Mouse (Mus musculus) mouse embryonic stem cell (cell line): Measurements from ENCODE around the gene Shmt1.

ENCODE experiments used
- in situ Hi-C, 2 experiments: fragments of 300-500 bp; cut with MboI; formaldehyde crosslinking; loops; 1 replicate in 1 of 2; 3 replicates in 1 of 2; pipeline ENCODE4 v1.14.3; 2019 to 2020; ENCODE audit warnings: low sequenced_read_pairs in 2 of 2, low pct_unique_long_range_greater_than_20kb in 1 of 2, mixed read lengths in 1 of 2; ENCODE audit not compliant: unreplicated experiment in 1 of 2

The Shmt1 gene

DNA sequence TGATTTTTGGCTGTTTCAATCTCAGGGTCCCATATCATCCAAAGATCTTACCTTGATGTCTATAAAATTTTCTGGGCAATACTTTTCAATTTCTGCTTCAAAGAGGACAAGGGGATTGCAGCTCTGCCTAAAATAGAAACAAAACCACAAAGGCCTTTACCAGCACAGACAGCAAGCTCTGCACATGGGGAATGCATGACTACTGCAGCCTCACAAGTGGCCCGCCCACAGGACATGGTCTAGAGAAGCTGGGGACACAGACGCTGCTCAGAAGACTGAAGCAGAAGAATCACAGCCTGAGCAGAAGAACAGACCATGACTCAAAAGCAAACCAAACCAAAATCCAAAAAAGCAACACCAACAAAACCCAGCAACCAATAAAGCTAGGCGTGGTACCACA is 49.8 kb downstream of the Shmt1 start:
- in situ Hi-C loops, result no loop called here

DNA sequence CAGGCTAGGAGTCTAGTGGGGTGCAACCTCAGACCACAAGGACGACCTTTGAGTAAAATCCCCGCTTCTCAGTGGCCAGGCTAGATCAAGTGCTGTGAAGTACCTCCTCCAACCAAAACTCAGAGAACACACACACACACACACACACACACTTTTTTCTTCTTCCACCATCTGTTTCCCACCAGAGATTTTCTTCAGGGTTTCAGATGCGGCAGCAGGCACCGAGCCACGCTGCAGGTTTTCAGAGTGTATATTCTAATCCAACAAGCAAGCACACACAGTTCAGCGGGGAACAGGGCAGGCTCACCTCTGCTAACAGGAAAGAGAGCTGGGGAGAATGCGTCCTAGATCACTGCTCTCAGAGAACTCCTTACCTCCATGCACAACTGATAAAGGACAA is 55.9 kb downstream of the Shmt1 start:
- in situ Hi-C loops, result no loop called here

DNA sequence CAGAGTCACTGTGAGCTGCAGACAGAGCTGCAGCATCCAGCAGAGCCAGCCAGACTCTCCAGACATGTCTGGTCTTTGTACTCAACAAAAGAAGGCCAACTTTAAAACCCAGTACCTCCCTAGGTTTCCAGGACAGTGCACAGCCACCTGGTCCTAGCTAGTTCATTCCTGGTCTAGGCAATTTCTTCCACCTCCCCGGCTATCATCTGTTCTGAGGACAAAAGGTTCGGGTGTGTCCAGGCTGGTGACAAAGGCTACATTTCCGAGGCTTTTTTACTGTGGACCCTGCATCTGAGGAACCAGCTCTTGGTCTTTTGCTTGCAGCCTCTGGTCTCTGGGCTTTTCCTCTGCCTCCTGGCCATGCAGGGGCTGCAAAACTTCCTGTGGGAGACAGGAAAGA is 71.2 kb downstream of the Shmt1 start:
- in situ Hi-C loops, result no loop called here
